Mouse (Mus musculus): ENCODE measurements at regions not wholly inside any gene's neighbourhood (a gene's known extent, or its start where the extent isn't known, plus 50 kb on each side); places are given as distances from the start of the nearest gene placed in this dataset.

- WGBS: 31% methylated on average over 8 of the region's 8 CpGs
- H3K4me3 ChIP-seq (ENCODE audit: insufficient read depth, low read depth, low read length): no peak overlapping the region
- no peaks in the 10 kb centered on the region; the same call in 1 of the 2 replicates for H3K27me3 ChIP-seq (replicated peaks; ENCODE audit: control insufficient read depth, insufficient read depth, low read length)
- H3K27ac ChIP-seq (ENCODE audit: insufficient read depth, low read depth, low read length): no peak overlapping the region
- no peaks in the 10 kb centered on the region for H3K4me1 ChIP-seq (ENCODE audit: control insufficient read depth, insufficient read depth, low read length)
- no peak for DNase-seq
- TF ChIP-seq POLR2A (IDR thresholded peaks at IDR 0.05; ENCODE audit: low read depth, low read length) (no peak), CTCF (conservative IDR thresholded peaks at IDR 0.05; ENCODE audit: insufficient read depth, insufficient read length, low read depth, low read length) (no peak)
- H3K36me3 ChIP-seq (ENCODE audit: control insufficient read depth, insufficient read depth, low read length): no peaks in the 10 kb centered on the region
Measured at GRCm38 (mm10) chr16:76725271-76725670, 288.2 kb upstream of the Usp25 start.

- Histone ChIP-seq H3K36me3 (ENCODE audit: control insufficient read depth, insufficient read depth, low read length) (no peaks in the 10 kb centered on the region), H3K4me1 (ENCODE audit: control insufficient read depth, insufficient read depth, low read length) (no peaks in the 10 kb centered on the region), H3K27ac (ENCODE audit: insufficient read depth, low read depth, low read length) (no peak overlapping the region), H3K4me3 (ENCODE audit: insufficient read depth, low read depth, low read length) (no peak overlapping the region), H3K27me3 (replicated peaks; ENCODE audit: control insufficient read depth, insufficient read depth, low read length) (no peaks in the 10 kb centered on the region)
- no peak for DNase-seq
- WGBS: 90% methylated on average over 1 of the region's 1 CpGs
- TF ChIP-seq CTCF (conservative IDR thresholded peaks at IDR 0.05; ENCODE audit: insufficient read depth, insufficient read length, low read depth, low read length): no peak
- TF ChIP-seq POLR2A (IDR thresholded peaks at IDR 0.05; ENCODE audit: low read depth, low read length): no peak
Measured at GRCm38 (mm10) chr16:76718809-76719208, 294.7 kb upstream of the Usp25 start.

GRCm38 (mm10) chr16:76718147-76718546 lies 295.4 kb upstream of the Usp25 start:
- DNase-seq: no peak
- H3K4me1 ChIP-seq (ENCODE audit: control insufficient read depth, insufficient read depth, low read length): no peaks in the 10 kb centered on the region
- WGBS: 98% methylated on average over 1 of the region's 1 CpGs

DNA sequence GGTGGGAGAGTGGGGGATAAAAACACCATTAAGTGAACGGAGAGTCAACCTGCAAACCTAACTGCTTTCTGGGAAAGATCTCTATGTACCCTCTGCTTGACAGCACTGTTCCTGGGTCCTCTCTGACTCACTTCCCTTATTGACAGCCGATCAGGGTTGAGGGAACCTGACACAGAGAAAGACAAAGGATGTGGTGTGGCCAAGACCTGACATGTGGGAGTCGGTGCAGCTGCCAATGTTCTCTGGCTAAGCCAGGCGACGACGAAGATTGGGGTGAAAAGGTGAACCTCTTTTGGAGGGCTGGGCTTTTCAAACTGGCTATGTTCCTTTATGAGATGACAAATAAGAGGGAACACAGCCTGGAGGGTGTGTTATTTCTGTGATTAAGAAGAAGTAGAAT lies 318.6 kb upstream of the Usp25 start:
- TF ChIP-seq CTCF (conservative IDR thresholded peaks at IDR 0.05; ENCODE audit: insufficient read depth, insufficient read length, low read depth, low read length): no peak
- no peak for TF ChIP-seq POLR2A (IDR thresholded peaks at IDR 0.05; ENCODE audit: low read depth, low read length)
- no peak for DNase-seq
- Histone ChIP-seq H3K36me3 (ENCODE audit: control insufficient read depth, insufficient read depth, low read length) (no peaks in the 10 kb centered on the region), H3K27me3 (replicated peaks; ENCODE audit: control insufficient read depth, insufficient read depth, low read length) (no peaks in the 10 kb centered on the region), H3K4me3 (ENCODE audit: insufficient read depth, low read depth, low read length) (no peak overlapping the region), H3K4me1 (ENCODE audit: control insufficient read depth, insufficient read depth, low read length) (no peaks in the 10 kb centered on the region), H3K27ac (ENCODE audit: insufficient read depth, low read depth, low read length) (no peak overlapping the region)
- WGBS: 44% methylated on average over 6 of the region's 6 CpGs

More at GRCm38 (mm10) chr16:76718147-76718546, 295.4 kb upstream of the Usp25 start:
- TF ChIP-seq CTCF (conservative IDR thresholded peaks at IDR 0.05; ENCODE audit: insufficient read depth, insufficient read length, low read depth, low read length) (no peak), POLR2A (IDR thresholded peaks at IDR 0.05; ENCODE audit: low read depth, low read length) (no peak)
- no peaks in the 10 kb centered on the region for H3K36me3 ChIP-seq (ENCODE audit: control insufficient read depth, insufficient read depth, low read length)
- H3K27ac ChIP-seq (ENCODE audit: insufficient read depth, low read depth, low read length): no peak overlapping the region
- no peak overlapping the region for H3K4me3 ChIP-seq (ENCODE audit: insufficient read depth, low read depth, low read length)
- no peaks in the 10 kb centered on the region for H3K27me3 ChIP-seq (replicated peaks; ENCODE audit: control insufficient read depth, insufficient read depth, low read length)

DNA sequence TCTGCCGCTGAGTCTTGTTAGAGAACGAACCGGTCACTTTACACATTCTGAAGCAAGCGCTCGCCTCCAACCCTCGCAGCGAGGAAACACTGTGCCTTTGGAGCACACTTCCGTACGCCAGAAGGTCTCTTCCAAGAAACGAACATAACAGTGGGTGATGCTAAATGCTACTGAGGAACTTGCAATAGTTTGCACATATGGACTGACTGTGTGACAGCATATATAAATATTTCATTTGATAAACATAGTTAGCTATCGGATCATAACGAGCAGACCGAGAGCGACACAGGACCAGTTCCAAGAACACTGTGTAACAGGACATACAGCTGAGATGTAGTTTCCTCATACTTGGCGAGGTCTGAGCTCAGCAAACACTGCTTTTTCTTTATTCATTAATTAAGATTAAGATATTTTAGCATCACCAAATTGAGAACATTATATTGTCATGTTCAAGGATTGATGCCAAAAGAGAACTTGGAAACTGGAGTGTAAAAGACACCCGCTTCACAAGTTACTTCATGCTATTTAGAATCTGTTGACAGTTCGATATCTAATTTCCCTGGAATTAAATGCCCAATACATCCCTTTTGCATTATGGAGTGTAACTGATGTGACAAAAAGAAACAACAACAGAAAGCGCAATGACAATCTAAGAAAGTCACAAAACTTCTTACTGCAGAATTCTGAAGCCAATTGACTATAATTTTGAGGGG lies 314.3 kb upstream of the Nrip1 start:
- no peak overlapping the region for H3K27ac ChIP-seq (ENCODE audit: insufficient read depth, low read depth, low read length)

GRCm38 (mm10) chr16:76685562-76685961 lies 311.9 kb upstream of the Nrip1 start:
- TF ChIP-seq POLR2A (IDR thresholded peaks at IDR 0.05; ENCODE audit: low read depth, low read length) (no peak), CTCF (conservative IDR thresholded peaks at IDR 0.05; ENCODE audit: insufficient read depth, insufficient read length, low read depth, low read length) (no peak)
- Histone ChIP-seq H3K27me3 (replicated peaks; ENCODE audit: control insufficient read depth, insufficient read depth, low read length) (no peaks in the 10 kb centered on the region), H3K4me3 (ENCODE audit: insufficient read depth, low read depth, low read length) (no peak overlapping the region), H3K27ac (ENCODE audit: insufficient read depth, low read depth, low read length) (no peak overlapping the region), H3K4me1 (ENCODE audit: control insufficient read depth, insufficient read depth, low read length) (peaks cover 1% of the 10 kb centered on the region; the same call in 1 of the 2 replicates), H3K36me3 (ENCODE audit: control insufficient read depth, insufficient read depth, low read length) (no peaks in the 10 kb centered on the region)
- 47% methylated on average over 8 of the region's 8 CpGs for WGBS
- DNase-seq: no peak

More for the DNA sequence above, 314.3 kb upstream of the Nrip1 start:
- no peaks in the 10 kb centered on the region for H3K27me3 ChIP-seq (replicated peaks; ENCODE audit: control insufficient read depth, insufficient read depth, low read length)
- no peaks in the 10 kb centered on the region for H3K36me3 ChIP-seq (ENCODE audit: control insufficient read depth, insufficient read depth, low read length)
- no peak for DNase-seq
- H3K4me3 ChIP-seq (ENCODE audit: insufficient read depth, low read depth, low read length): no peak overlapping the region
- no peaks in the 10 kb centered on the region for H3K4me1 ChIP-seq (ENCODE audit: control insufficient read depth, insufficient read depth, low read length)
- TF ChIP-seq POLR2A (IDR thresholded peaks at IDR 0.05; ENCODE audit: low read depth, low read length): no peak
- no peak for TF ChIP-seq CTCF (conservative IDR thresholded peaks at IDR 0.05; ENCODE audit: insufficient read depth, insufficient read length, low read depth, low read length)
- 89% methylated on average over 18 of the region's 18 CpGs for WGBS

DNA sequence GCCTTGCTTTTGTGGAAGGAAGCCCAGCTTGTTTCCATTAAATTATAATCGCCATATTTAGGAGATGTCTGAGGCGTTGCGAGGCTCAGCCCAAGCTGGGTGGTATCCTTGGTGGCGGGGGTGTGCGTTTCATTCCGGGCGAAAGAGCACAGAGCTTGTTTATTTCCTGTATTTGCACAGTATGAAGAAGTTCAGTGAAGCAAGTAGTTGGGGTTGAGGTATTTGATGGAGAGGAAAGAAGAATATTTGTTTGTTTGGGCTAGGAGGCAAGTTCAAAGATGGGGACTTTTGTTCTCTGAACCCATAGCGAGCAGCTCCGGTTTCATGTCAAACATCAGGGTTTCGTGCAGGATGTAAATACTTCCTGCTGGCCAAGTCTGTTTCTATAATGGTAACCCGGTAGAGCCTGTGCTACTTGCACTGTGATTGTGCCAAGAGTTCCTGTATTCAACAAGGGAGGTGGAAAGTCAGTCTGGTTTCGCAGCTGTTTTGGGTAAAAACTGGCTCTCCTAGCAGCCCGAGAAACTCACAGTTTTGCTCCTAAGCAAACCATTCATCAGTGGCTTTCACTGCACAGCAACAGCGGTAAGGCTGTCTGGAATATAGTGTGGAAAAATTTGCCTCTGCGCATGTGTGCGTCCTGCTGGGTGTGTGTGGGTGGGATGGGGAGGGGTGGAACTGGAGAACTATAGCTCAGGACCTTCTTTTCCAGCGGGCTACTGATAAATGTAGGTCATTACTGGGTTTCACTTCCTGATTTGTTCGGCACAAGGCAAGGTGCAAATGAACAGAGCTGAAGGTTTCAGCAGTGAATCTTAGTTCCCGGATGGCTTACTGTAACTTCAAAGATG lies 306.7 kb upstream of the Nrip1 start:
- Histone ChIP-seq H3K4me1 (ENCODE audit: control insufficient read depth, insufficient read depth, low read length) (peaks cover 7% of the 10 kb centered on the region; the same call in 1 of the 2 replicates), H3K4me3 (ENCODE audit: insufficient read depth, low read depth, low read length) (peak overlapping the region; percentile 40), H3K27me3 (replicated peaks; ENCODE audit: control insufficient read depth, insufficient read depth, low read length) (no peaks in the 10 kb centered on the region), H3K27ac (ENCODE audit: insufficient read depth, low read depth, low read length) (no peak overlapping the region), H3K36me3 (ENCODE audit: control insufficient read depth, insufficient read depth, low read length) (no peaks in the 10 kb centered on the region)
- peak; percentile 20 for DNase-seq
- TF ChIP-seq POLR2A (IDR thresholded peaks at IDR 0.05; ENCODE audit: low read depth, low read length): no peak
- TF ChIP-seq CTCF (conservative IDR thresholded peaks at IDR 0.05; ENCODE audit: insufficient read depth, insufficient read length, low read depth, low read length): no peak
- 14% methylated on average over 19 of the region's 19 CpGs for WGBS

Measured in kidney, adult 2 months (tissue).